Mouse (Mus musculus) granulocyte monocyte progenitor cell, adult 5-6 weeks (primary cell): ENCODE measurements around the gene Blcap. TPM values are rescaled to one million over a fixed set of nuclear protein-coding genes. Genes with fewer than 3 reads are reported as not detected.

Experiments used
- ATAC-seq: replicated peaks from 2 replicates; pipeline ENCODE4 v1.8.0; 2016; ENCODE audit warnings: mild to moderate bottlenecking, moderate TSS enrichment, inconsistent platforms; ENCODE audit not compliant: poor library complexity, severe bottlenecking
- total RNA-seq, 2 experiments: library from RNA; stranded (forward) in 1 of 2; stranded (reverse) in 1 of 2; fragments of 200-712, 200-1000 nt in 1 of 2; fragments of >200 nt in 1 of 2; fragmentation: Nextera tagmentation in 1 of 2; gene quantifications; 2 replicates each; pipeline ENCODE4 v1.2.3; 2014 to 2017

Gene Blcap
- total RNA-seq, 2 experiments from 2014 or later: 7.9 to 13.4 TPM

DNA sequence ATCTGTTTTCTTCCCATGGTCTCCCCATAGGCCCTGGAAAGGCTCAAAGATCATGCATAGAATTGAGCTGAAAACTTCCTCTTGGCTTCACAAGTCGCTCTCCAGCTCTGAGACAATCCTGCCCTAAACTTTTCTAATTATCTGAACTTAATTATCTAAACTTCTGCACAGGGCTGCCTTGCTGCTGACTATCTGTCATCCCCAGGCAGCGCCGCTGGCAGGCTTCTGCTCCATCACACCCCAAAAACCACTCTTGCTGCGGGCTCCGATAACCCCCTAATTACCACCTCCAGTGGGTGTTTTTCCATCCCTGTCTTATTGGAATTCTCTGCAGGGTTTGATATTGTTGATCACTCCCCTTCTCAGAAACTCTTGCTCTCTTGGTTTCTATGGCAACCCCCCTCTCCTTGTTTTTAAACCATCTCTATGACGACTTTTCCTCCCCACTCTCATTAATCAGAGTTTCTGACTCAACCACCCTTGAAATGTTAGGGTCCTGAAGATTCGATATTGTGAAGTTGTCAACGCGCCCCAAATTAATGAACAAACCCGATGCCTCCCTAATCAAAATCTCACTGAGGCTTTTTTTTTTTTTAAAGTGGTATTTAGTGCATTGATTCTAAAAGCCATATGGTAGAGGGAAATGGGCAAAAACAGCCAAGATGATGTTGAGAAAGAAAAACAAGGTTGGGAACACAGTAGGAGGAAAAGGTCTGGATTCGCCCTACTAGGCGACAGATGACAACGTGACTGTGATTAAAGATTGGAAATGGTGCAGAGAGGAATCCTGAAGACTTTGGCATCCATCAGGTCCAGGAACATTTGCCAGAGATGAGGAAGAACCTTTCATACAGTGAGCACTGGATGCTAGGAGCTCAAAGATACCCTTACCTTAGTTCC, 40.8 kb downstream of the Blcap start:
- ATAC-seq: no peak

GRCm38 (mm10) chr2:157522556-157522955, 48.5 kb downstream of the Blcap start:
- no peak for ATAC-seq

- no peak for ATAC-seq
Measured at GRCm38 (mm10) chr2:157520496-157520895, 50.6 kb downstream of the Blcap start.

- no peak for ATAC-seq
Measured at GRCm38 (mm10) chr2:157519452-157519851, 51.6 kb downstream of the Blcap start.

DNA sequence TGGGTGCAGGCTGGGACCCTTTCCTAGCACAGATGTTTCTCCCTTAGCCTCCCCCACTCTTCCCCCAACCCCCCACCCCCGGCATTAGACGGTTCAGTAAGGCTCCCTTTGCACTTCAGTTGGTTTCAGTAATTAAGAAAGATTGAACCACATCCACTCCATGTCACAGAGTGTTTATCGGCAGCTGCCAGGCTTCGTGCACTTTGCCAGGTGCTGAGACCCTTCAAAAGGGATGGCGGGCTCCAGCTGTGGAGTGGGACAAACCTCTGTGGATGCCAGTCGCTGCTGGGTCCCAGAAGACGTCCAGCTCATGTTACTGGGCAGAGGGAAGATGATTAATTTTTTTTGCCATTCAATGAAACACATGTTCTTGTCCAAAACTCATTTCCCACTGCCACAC, 52.6 kb downstream of the Blcap start:
- no peak for ATAC-seq

DNA sequence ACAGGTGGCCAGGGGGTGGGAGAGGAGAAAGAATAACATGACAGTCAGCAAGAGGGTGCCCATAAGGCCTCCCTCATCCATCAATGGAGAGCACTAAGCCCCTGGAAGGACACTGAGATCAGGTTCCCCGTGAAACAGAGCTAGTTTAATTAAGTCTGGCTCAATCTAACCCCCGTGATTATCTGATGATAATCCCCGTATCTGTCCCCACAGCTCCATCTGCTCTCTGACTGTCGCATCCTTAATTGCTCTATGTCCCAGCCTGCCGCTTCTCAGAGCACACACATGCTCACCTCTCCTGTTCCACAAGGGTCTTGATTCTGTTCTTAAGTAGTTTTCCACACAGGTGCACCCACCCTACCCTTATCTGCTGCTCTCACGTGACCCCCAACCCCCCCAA, 53.5 kb downstream of the Blcap start:
- ATAC-seq: no peak

- no peak for ATAC-seq
Measured at GRCm38 (mm10) chr2:157514353-157514752, 56.7 kb downstream of the Blcap start.

- peak; percentile 87 for ATAC-seq
Measured at GRCm38 (mm10) chr2:157513737-157514208, 57.3 kb downstream of the Blcap start.

DNA sequence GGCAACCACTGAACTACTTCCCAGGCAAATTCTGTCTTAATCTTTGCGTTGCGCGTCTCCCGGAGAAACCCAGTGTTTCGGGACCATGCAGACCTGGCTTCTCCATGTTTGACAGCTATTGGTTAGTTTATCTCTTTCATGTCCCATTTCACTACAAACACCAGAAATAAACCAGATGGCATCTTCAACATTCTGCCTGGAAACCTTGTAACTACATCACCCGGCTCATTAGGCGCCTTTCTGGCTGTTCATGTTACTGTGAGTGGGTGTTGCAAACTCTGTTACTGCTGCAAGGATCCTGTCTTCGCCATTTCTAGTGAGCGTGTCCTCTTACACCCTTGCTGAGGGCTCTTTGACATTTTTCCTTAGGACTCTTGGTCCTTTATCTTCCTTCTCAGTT, 58.2 kb downstream of the Blcap start:
- no peak for ATAC-seq

- ATAC-seq: no peak
Measured at GRCm38 (mm10) chr2:157510031-157510430, 61.0 kb downstream of the Blcap start.

GRCm38 (mm10) chr2:157509182-157509581, 61.9 kb downstream of the Blcap start:
- no peak for ATAC-seq

DNA sequence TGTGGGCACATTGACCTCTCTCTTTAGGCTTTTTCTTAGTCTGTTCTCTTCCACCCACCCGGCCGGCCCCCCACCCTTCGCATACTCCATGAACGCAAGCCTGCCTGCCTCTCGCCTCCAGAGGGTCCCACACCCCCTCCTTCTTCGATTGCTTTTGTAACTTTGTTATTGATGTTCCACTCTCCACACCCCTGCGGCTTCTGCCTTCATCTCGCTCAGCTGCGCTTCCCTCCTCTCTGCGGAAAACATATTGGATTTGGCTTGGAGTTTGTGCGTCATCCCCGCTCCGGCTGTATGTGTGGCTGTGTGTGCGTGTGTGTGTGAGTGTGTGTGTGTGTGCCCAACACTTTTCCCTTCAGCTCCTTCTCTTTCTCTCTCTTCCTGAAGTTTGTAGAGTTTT, 64.3 kb downstream of the Blcap start:
- no peak for ATAC-seq

Other genes with a start within 250 kb of the Blcap start
- not detected in 2 replicates for gene Ghrh, start 223.8 kb downstream of the Blcap start, total RNA-seq (2014; fragmentation: Nextera tagmentation)
- gene Ghrh, start 223.8 kb downstream of the Blcap start, total RNA-seq (2017): not detected in 2 replicates
- 21.7 and 29.6 TPM in 2 replicates for gene Manbal, start 203.7 kb downstream of the Blcap start, total RNA-seq (2014; fragmentation: Nextera tagmentation)
- gene Manbal, start 203.7 kb downstream of the Blcap start, total RNA-seq (2017): 6.9 and 7.1 TPM in 2 replicates
- 0.49 and 0.90 TPM in 2 replicates for gene Src, start 152.8 kb downstream of the Blcap start, total RNA-seq (2014; fragmentation: Nextera tagmentation)
- 0.22 TPM in 1 of 2 replicates, not detected in the other for gene Src, start 152.8 kb downstream of the Blcap start, total RNA-seq (2017)
- gene Nnat, start 11.2 kb downstream of the Blcap start, total RNA-seq (2014; fragmentation: Nextera tagmentation): not detected in 2 replicates
- gene Nnat, start 11.2 kb downstream of the Blcap start, total RNA-seq (2017): not detected in 2 replicates
- gene Ctnnbl1, start 166.1 kb upstream of the Blcap start, total RNA-seq (2014; fragmentation: Nextera tagmentation): 26.0 and 33.9 TPM in 2 replicates
- 47.1 and 60.9 TPM in 2 replicates for gene Ctnnbl1, start 166.1 kb upstream of the Blcap start, total RNA-seq (2017)